ENCODE assay signal across 8 mouse cellular contexts in genomic region chr6:48047114-48047449, GRCm38 (mm10). TPM values are rescaled to one million over a fixed set of nuclear protein-coding genes. Genes with fewer than 3 reads are reported as not detected.
DNase-seq lines count a peak whose midpoint lies in the region; ATAC-seq and TF ChIP-seq lines count a peak whose summit lies in the region.

No protein-coding gene starts in this region.

- peaks cover 34% of the 10 kb centered on the region for H3K79me2 ChIP-seq in MEL (ENCODE audit: control insufficient read depth, insufficient read depth, low read length, poor library complexity)

- intact Hi-C loops in heart, postnatal 14 days (cut with DNase I), result loop anchor here (5.0 kb wide), 1 partner anchor 40 kb away; the partner anchor contains the start of gene Zfp746

- DNase-seq in heart, postnatal 14 days, result no peak
- peak; percentile 74 for DNase-seq in MEL (ENCODE audit: low read depth, low spot score)
- DNase-seq in urinary bladder, postnatal 14 days (ENCODE audit: low spot score), result no peak
- DNase-seq in urinary bladder, postnatal 36 days (ENCODE audit: low spot score in 2 of 2), result no peak
- no peak for DNase-seq in kidney, postnatal 4 days

- no peak for TF ChIP-seq RAD21 in MEL (IDR thresholded peaks at IDR 0.05; ENCODE audit: low read depth, low read length)

- 10% methylated on average over 12 of the region's 12 CpGs for WGBS in heart, embryonic 16.5 days
- 8% methylated on average over 12 of the region's 12 CpGs for WGBS in forebrain, embryonic 16.5 days

- peaks cover 7% of the 10 kb centered on the region for H3K27me3 ChIP-seq in heart, embryonic 16.5 days (ENCODE audit: control insufficient read depth, insufficient read depth, low read length)
- no peaks in the 10 kb centered on the region for H3K27me3 ChIP-seq in MEL (ENCODE audit: control insufficient read depth in 1 of 2, insufficient read depth in 2 of 2, low read length in 2 of 2)
- no peaks in the 10 kb centered on the region for H3K27me3 ChIP-seq in forebrain, embryonic 16.5 days (replicated peaks; ENCODE audit: control insufficient read depth, insufficient read depth, low read length)

- TF ChIP-seq EP300 in MEL (IDR thresholded peaks at IDR 0.05; ENCODE audit: low read depth in 1 of 2, low read length in 2 of 2), result no peak

- H3K36me3 ChIP-seq in heart, embryonic 16.5 days (ENCODE audit: control insufficient read depth, insufficient read depth), result peaks cover 21% of the 10 kb centered on the region
- H3K36me3 ChIP-seq in MEL (ENCODE audit: control insufficient read depth in 1 of 2, insufficient read depth in 2 of 2, low read length in 2 of 2), result peaks cover 2 to 13% of the 10 kb centered on the region in 2 experiments; a peak in 3 of 4 replicates
- peaks cover 15% of the 10 kb centered on the region for H3K36me3 ChIP-seq in forebrain, embryonic 16.5 days (ENCODE audit: control insufficient read depth, insufficient read depth)

- peak overlapping the region; percentile 90 for H3K4me2 ChIP-seq in heart, embryonic 16.5 days (ENCODE audit: low read depth, low read length)
- H3K4me2 ChIP-seq in forebrain, embryonic 16.5 days (ENCODE audit: low read length), result peak overlapping the region; percentile 81

- no peak overlapping the region for H3K27ac ChIP-seq in heart, embryonic 16.5 days (ENCODE audit: low read length)
- 0 out of 2 replicates have a peak overlapping the region, but pooled peaks have one; percentile 14 for H3K27ac ChIP-seq in MEL (ENCODE audit: control insufficient read depth, low read depth, low read length)
- no peak overlapping the region for H3K27ac ChIP-seq in forebrain, embryonic 16.5 days (ENCODE audit: low read length)

- H3K4me3 ChIP-seq in heart, embryonic 16.5 days (ENCODE audit: low read length), result peak overlapping the region; percentile 85
- H3K4me3 ChIP-seq in MEL (ENCODE audit: control insufficient read depth in 1 of 2, insufficient read depth in 1 of 2, low read depth in 2 of 2, low read length in 2 of 2), result peak overlapping the region; percentile 85 to 99
- peak overlapping the region; percentile 78 for H3K4me3 ChIP-seq in forebrain, embryonic 16.5 days (replicated peaks; ENCODE audit: low read length)

- peak overlapping the region; percentile 85 for H3K9ac ChIP-seq in heart, embryonic 16.5 days (ENCODE audit: low read length)
- peak overlapping the region; percentile 98 for H3K9ac ChIP-seq in MEL (ENCODE audit: control insufficient read depth, low read depth, low read length, poor library complexity, severe bottlenecking)
- H3K9ac ChIP-seq in forebrain, embryonic 16.5 days (replicated peaks; ENCODE audit: low read depth, low read length), result peak overlapping the region; percentile 89

- no peaks in the 10 kb centered on the region for H3K9me3 ChIP-seq in heart, embryonic 16.5 days (replicated peaks; ENCODE audit: control insufficient read depth, low read length)
- H3K9me3 ChIP-seq in MEL (replicated peaks; ENCODE audit: insufficient read depth, low read length), result no peaks in the 10 kb centered on the region
- H3K9me3 ChIP-seq in forebrain, embryonic 16.5 days (ENCODE audit: control insufficient read depth, low read length), result no peaks in the 10 kb centered on the region

- ATAC-seq in heart, embryonic 16.5 days (replicated peaks; ENCODE audit: extremely low read depth, insufficient read depth, low FRiP score), result no peak
- no peak; the same call in 1 of the 2 replicates for ATAC-seq in forebrain, embryonic 16.5 days
- ATAC-seq in megakaryocyte progenitor cell, adult 5-6 weeks (replicated peaks; ENCODE audit: poor library complexity), result peak; percentile 15

- TF ChIP-seq POLR2A in MEL (IDR thresholded peaks at IDR 0.05; ENCODE audit: control insufficient read depth in 1 of 2, insufficient read depth in 1 of 2, low read depth in 1 of 2, low read length in 2 of 2, poor library complexity in 1 of 2), result no peak; a peak in 1 of 4 replicates

- peaks cover 5% of the 10 kb centered on the region for H3K4me1 ChIP-seq in heart, embryonic 16.5 days (ENCODE audit: control insufficient read depth, insufficient read depth, low read length)
- H3K4me1 ChIP-seq in MEL (ENCODE audit: control insufficient read depth in 1 of 2, insufficient read depth in 2 of 2, low read length in 2 of 2), result peaks cover 3 to 6% of the 10 kb centered on the region in 2 experiments; a peak in 3 of 4 replicates
- peaks cover 18% of the 10 kb centered on the region for H3K4me1 ChIP-seq in forebrain, embryonic 16.5 days (replicated peaks; ENCODE audit: control insufficient read depth, insufficient read depth, low read length)

- TF ChIP-seq CTCF in MEL (IDR thresholded peaks at IDR 0.05 in 2 of 3, conservative IDR thresholded peaks at IDR 0.05 in 1 of 3; ENCODE audit: control insufficient read depth in 1 of 3, insufficient read depth in 1 of 3, low read depth in 2 of 3, low read length in 3 of 3, poor library complexity in 1 of 3, severe bottlenecking in 1 of 3), result no peak

TF ChIP-seq in MEL, 35 proteins besides CTCF, POLR2A, EP300 and RAD21:
- no peak for TF ChIP-seq SMC3 (IDR thresholded peaks at IDR 0.05; ENCODE audit: low read depth, low read length)
- no peak for TF ChIP-seq NRF1 (IDR thresholded peaks at IDR 0.05; ENCODE audit: insufficient read depth, low read depth, low read length, poor library complexity, severe bottlenecking)
- peak; percentile 34; the same call in 1 of the 2 replicates for TF ChIP-seq SIN3A (IDR thresholded peaks at IDR 0.05; ENCODE audit: low read length)
- TF ChIP-seq MAX (IDR thresholded peaks at IDR 0.05; ENCODE audit: low read length), result 0 out of 2 replicates have a peak, but pooled peaks have one; percentile 29
- TF ChIP-seq MXI1 (IDR thresholded peaks at IDR 0.05; ENCODE audit: low read depth, low read length), result peak; percentile 58
- no peak for TF ChIP-seq KAT2A (conservative IDR thresholded peaks at IDR 0.05; ENCODE audit: low read depth, low read length)
- no peak for TF ChIP-seq TCF12 (IDR thresholded peaks at IDR 0.05; ENCODE audit: low read depth, low read length)
- peak; percentile 76; the same call in 1 of the 2 replicates for TF ChIP-seq CHD1 (IDR thresholded peaks at IDR 0.05; ENCODE audit: low read depth, low read length)
TF ChIP-seq in MEL: peak in this region for 4.

RNA-seq across cellular contexts. Expression of gene Zfp777, which starts 1.6 kb away (rescaled TPM):
- polyA plus RNA-seq in heart, embryonic 16.5 days (2015; fragmentation: Nextera tagmentation; extraction: Ambion mirVana), result 2.6 and 2.7 TPM in 2 replicates
- 10 to 100 TPM; 15.5 to 17.0 TPM for total RNA-seq in heart, postnatal 14 days (2021)
- 16.3 and 20.4 TPM in 2 replicates for total RNA-seq in MEL (2012; rRNA removed)
- 10 to 100 TPM in 1 of 2 experiments, not detected in 1; 32.4 TPM for polyA plus RNA-seq in MEL (2012; ENCODE audit: insufficient read depth in 1 of 2, insufficient read length in 2 of 2, low read depth in 1 of 2, low replicate concordance in 2 of 2, missing spikeins in 1 of 2)
- polyA plus RNA-seq in forebrain, embryonic 16.5 days (2015; fragmentation: Nextera tagmentation; extraction: Ambion mirVana), result 10.1 and 10.3 TPM in 2 replicates
- 7.9 and 9.9 TPM in 2 replicates for total RNA-seq in megakaryocyte progenitor cell, adult 5-6 weeks (2015)
- 23.0 and 40.7 TPM in 2 replicates for total RNA-seq in megakaryocyte progenitor cell, adult 5-6 weeks (2017)

RNA-seq across cellular contexts. Expression of gene Zfp746, which starts 39.3 kb away (rescaled TPM):
- 7.5 and 9.2 TPM in 2 replicates for polyA plus RNA-seq in heart, embryonic 16.5 days (2015; fragmentation: Nextera tagmentation; extraction: Ambion mirVana)
- 10 to 100 TPM; 13.9 to 15.1 TPM for total RNA-seq in heart, postnatal 14 days (2021)
- total RNA-seq in MEL (2012; rRNA removed), result 13.5 and 17.8 TPM in 2 replicates
- polyA plus RNA-seq in MEL (2012; ENCODE audit: insufficient read depth in 1 of 2, insufficient read length in 2 of 2, low read depth in 1 of 2, low replicate concordance in 2 of 2, missing spikeins in 1 of 2), result 10 to 100 TPM in 1 of 2 experiments, not detected in 1; 22.1 TPM
- 20.0 and 21.7 TPM in 2 replicates for polyA plus RNA-seq in forebrain, embryonic 16.5 days (2015; fragmentation: Nextera tagmentation; extraction: Ambion mirVana)
- 23.2 and 25.1 TPM in 2 replicates for total RNA-seq in megakaryocyte progenitor cell, adult 5-6 weeks (2015)
- total RNA-seq in megakaryocyte progenitor cell, adult 5-6 weeks (2017), result 20.9 and 21.4 TPM in 2 replicates
